Mouse (Mus musculus) CH12.LX (cell line): ENCODE data around the gene Uhrf1bp1.

Source experiments
- CHD2 ChIP-seq: IDR thresholded peaks from 2 replicates; pipeline ENCODE4 v1.6.1; 2011; ENCODE audit warnings: low read length, improper control_type of control experiment
- CTCF ChIP-seq, 2 experiments: IDR thresholded peaks in 1 of 2; conservative IDR thresholded peaks in 1 of 2; 2 replicates each; pipeline ENCODE4 v1.5.1; 2011 to 2012; ENCODE audit warnings: low read depth in 2 of 2, low read length in 2 of 2, improper control_type of control experiment in 1 of 2, inconsistent platforms in 1 of 2, mild to moderate bottlenecking in 1 of 2, moderate library complexity in 1 of 2
- E2F4 ChIP-seq: IDR thresholded peaks from 2 replicates; pipeline ENCODE4 v1.6.1; 2011; ENCODE audit warnings: low read depth, low read length, improper control_type of control experiment; ENCODE audit not compliant: insufficient replicate concordance
- EP300 ChIP-seq: IDR thresholded peaks from 2 replicates; pipeline ENCODE4 v1.6.1; 2011; ENCODE audit warnings: low read length, improper control_type of control experiment
- ETS1 ChIP-seq: conservative IDR thresholded peaks from 2 replicates; pipeline ENCODE4 v1.6.1; 2012; ENCODE audit warnings: low read depth, mild to moderate bottlenecking, inconsistent platforms, low read length, improper control_type of control experiment, moderate library complexity
- GABPA ChIP-seq: IDR thresholded peaks from 2 replicates; pipeline ENCODE4 v1.6.1; 2012; ENCODE audit warnings: low read depth, low read length, improper control_type of control experiment, inconsistent platforms; ENCODE audit not compliant: insufficient replicate concordance
- IRF4 ChIP-seq: IDR thresholded peaks from 2 replicates; pipeline ENCODE4 v1.6.1; 2014; ENCODE audit warnings: low read depth, mild to moderate bottlenecking, inconsistent platforms, low read length, improper control_type of control experiment
- MAX ChIP-seq: IDR thresholded peaks from 2 replicates; pipeline ENCODE4 v1.6.1; 2011; ENCODE audit warnings: low read length, improper control_type of control experiment
- POLR2A ChIP-seq: IDR thresholded peaks from 2 replicates; pipeline ENCODE4 v1.6.1; 2011; ENCODE audit warnings: low read depth, mild to moderate bottlenecking, improper control_type of control experiment, low read length
- POLR2AphosphoS2 ChIP-seq: IDR thresholded peaks from 2 replicates; pipeline ENCODE4 v1.6.1; 2011; ENCODE audit warnings: low read depth, low read length, improper control_type of control experiment
- USF1 ChIP-seq: IDR thresholded peaks from 2 replicates; pipeline ENCODE4 v1.6.1; 2014; ENCODE audit warnings: low read depth, mild to moderate bottlenecking, inconsistent platforms, low read length, improper control_type of control experiment
- USF2 ChIP-seq: conservative IDR thresholded peaks from 2 replicates; pipeline ENCODE4 v1.6.1; 2011; ENCODE audit warnings: low read depth, low read length, improper control_type of control experiment
- ZNF384 ChIP-seq: IDR thresholded peaks from 2 replicates; pipeline ENCODE4 v1.6.1; 2012; ENCODE audit warnings: low read depth, low read length, improper control_type of control experiment, inconsistent platforms

DNA sequence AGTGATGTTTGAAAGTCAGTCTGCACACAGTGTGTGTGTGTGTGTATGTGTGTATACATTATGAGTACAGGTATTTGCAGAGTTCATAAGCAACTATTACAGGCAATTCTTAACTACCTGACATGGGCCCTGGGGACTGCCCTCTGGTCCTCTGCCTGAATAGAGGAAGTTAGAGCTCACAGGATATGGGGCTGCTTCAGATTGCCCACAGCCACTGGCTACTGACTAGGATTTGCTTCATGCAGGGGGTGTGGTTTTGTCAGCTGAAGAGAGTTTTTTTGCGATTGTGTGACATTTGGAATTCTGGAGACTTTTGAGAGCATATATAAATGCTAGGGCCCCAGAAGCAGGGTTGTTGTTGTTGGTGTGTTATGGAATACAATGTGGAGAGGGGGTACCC, 31.3 kb upstream of the Uhrf1bp1 start:
- TF ChIP-seq CHD2 (no peak), CTCF (conservative IDR thresholded peaks at IDR 0.05 in 1 of 2, IDR thresholded peaks at IDR 0.05 in 1 of 2; ENCODE audit: low read depth in 2 of 2, low read length in 2 of 2) (no peak), IRF4 (no peak), POLR2A (no peak), ZNF384 (no peak), E2F4 (no peak), GABPA (no peak), POLR2AphosphoS2 (no peak), MAX (no peak), USF1 (no peak), EP300 (no peak), USF2 (no peak), ETS1 (no peak)
